Mouse (Mus musculus) left cerebral cortex, postnatal 36 days (tissue): ENCODE measurements around the gene Bace1. TPM values are rescaled to one million over a fixed set of nuclear protein-coding genes. Genes with fewer than 3 reads are reported as not detected.

Experiments used
- DNase-seq, 2 experiments: peaks; one replicate each; pipeline ENCODE4 v3.0.0; 2021 to 2022; ENCODE audit warnings: low spot score in 2 of 2, mixed read lengths in 1 of 2
- intact Hi-C: fragments of 180-260 bp; cut with DNase I; formaldehyde crosslinking; loops from one replicate; pipeline ENCODE4 v1.15.1; 2025
- total RNA-seq, 2 experiments: library from RNA; stranded (reverse); gene quantifications; 2 replicates each; pipeline ENCODE4 v1.2.3; 2021

Gene Bace1
- total RNA-seq: 10 to 100 TPM; 88.4 to 89.3 TPM

GRCm38 (mm10) chr9:45838434-45839138 lies at the start of gene Bace1:
TSS of gene Bace1 (plus strand) at chr9:45838580.
- DNase-seq: peak; percentile 85 to 86
- intact Hi-C loops: loop anchor here (1.0 kb wide), 1 partner anchor 68 kb away; the partner anchor contains the start of genes Pcsk7 and Rnf214

DNA sequence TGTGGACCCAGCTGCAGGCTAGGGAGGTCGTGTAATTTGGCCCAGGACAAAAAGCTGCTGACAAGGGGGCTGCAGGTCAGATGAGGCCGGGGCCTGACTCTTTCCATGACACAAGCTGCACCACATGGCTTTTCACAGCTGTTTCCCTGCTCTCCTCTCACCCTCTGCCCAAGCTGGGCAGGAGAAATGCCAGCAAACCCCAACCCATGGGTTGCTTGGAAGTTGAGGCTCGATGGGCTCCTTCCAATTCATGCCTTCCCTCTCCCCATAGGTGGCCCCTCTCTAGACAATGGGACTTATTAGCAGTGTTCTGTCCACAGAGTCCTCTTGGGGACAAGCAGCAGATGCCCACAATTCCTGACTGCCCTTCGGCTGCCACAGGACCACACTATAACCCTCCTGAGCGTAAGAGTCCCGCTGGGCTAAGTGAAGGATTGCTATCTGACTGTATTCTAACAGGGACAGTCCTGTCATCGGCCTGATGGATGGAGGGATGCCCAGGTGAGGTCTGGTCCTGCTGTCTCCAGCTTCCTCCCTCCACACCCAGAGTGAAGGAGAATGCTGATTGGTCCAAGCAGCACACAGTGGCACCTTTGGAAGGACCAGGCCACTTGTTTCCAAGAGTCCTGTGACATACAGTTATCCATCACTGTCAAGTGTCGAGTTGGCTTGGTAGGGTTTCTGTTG lies 46.8 kb upstream of the Bace1 start:
- intact Hi-C loops: no loop called here
- DNase-seq: no peak

- no peak for DNase-seq
- intact Hi-C loops: no loop called here
These were observed 46.1 kb upstream of the Bace1 start for GRCm38 (mm10) chr9:45792235-45792634.

DNA sequence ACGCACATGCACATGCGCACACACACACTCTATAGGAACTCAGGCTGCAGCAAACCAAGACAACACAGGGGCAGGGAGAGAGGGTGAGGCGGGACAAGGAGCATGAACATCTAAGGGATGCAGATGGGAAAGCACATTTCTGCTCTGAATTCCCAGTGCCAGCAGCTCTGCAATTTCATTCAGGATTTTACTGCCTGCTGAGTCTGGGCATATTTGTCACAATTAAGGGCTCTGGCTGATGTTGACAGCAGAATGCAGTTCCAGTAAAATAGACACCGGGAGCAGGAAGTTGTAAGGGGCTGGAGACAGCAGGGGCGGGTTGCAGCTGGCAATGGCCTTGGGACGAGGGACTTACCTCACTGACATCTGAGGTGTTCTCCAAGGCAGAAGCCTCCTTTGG lies 44.7 kb upstream of the Bace1 start:
- no peak for DNase-seq
- intact Hi-C loops: no loop called here

DNA sequence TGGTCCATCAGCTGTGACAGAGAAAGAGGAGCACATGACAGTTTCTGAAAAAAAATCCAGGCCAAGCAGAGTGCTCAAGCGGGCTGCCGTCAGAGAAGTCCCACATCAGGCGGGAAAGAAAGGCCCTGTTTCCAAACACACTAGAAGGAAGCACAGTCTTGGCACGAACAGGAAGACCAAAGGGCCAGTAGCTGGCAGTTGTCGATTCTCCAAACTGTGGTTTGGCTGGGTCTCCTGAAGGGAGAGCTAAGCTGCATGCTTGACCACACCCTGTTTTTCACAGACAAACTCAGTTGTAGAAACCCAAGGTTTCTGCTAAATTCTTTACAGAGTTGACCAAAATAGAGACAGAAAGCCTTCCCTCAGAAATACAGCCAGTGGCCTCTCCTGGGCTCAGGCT lies 42.7 kb upstream of the Bace1 start:
- intact Hi-C loops: no loop called here

GRCm38 (mm10) chr9:45797271-45797670 lies 41.1 kb upstream of the Bace1 start:
- no peak for DNase-seq
- intact Hi-C loops: no loop called here

More for the DNA sequence above, 42.7 kb upstream of the Bace1 start:
- no peak for DNase-seq

DNA sequence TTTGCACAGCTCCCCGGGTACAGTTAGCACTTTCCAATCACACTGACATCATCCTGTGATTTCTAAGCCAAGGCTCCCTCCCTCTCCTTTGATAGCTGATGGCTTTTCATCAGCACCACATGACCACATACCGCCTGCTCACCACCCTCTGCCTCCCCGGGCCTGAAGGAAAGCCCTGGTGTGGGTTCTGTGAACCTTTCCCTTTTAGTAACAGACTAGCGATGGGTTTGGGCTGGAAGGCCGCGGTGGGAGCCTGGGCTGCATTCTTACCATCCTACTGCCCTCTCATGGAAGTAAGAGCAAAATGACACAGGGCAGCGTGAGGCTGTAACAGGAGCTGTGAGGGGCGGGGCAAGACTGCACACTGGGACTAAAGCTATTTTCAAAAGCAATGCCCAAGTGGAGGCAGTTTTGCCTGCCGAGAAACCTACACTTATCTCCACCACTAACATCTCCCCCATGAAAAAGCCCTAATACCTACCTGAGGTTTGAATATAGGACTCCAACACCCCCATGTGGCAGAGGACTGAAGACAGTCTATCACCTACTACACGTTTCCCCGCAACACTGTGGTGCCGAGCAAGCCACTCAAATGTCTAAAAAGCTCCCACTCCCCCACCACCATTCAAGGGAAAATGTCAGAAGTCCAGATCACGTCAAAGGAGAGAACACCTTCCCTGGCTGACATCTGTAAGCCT lies 39.8 kb upstream of the Bace1 start:
- intact Hi-C loops: no loop called here
- peak in 1 of 2 experiments; percentile 23 for DNase-seq

GRCm38 (mm10) chr9:45799402-45799801 lies 39.0 kb upstream of the Bace1 start:
- intact Hi-C loops: no loop called here
- DNase-seq: no peak

GRCm38 (mm10) chr9:45803070-45803774 lies 35.2 kb upstream of the Bace1 start:
- intact Hi-C loops: no loop called here
- DNase-seq: no peak

DNA sequence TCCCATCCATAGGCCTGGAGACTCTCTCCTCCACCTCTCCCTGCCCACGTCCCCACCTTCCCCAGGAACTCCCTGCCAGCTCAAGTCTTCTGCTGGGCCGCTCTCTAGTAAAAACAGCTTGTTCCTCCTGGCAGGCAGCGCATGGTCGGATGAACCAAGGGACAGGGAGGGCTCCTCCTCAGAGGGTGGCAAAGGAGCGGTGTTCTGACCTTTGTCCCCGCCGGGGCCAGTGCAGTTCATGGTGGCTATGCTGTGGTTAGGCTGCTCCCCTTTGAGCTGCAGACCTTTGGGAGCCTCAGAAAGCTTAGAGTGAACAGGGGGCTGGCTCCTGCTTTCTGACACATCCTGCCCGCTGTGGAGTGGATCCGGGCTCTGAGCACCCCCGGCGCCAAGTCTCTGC lies 31.5 kb upstream of the Bace1 start:
- DNase-seq: no peak
- intact Hi-C loops: no loop called here

DNA sequence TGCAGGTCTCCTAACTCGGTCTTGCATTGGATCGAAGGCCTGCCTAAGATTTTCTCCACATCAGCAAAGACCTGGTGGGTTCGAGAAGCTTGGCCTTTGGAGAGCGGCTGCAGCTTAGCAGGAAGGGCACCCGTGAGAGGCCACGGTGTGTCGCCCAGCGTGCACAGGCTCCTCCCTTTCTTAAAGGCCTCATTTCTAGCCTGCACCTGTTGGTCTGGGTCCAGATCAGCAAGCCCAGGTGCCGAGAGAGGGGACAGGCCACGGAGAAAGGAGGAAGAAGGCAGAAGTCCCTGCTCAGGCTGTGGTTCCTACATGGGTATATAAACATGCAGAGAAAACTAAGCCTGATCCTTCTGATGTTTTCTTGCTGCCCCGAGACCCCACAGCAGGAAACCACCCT lies 31.0 kb upstream of the Bace1 start:
- DNase-seq: no peak
- intact Hi-C loops: no loop called here

GRCm38 (mm10) chr9:45807761-45808160 lies 30.6 kb upstream of the Bace1 start:
- intact Hi-C loops: no loop called here
- DNase-seq: no peak

GRCm38 (mm10) chr9:45811946-45812345 lies 26.4 kb upstream of the Bace1 start:
- intact Hi-C loops: no loop called here
- no peak for DNase-seq

- DNase-seq: peak; percentile 34 to 43
These were observed 23.3 kb upstream of the Bace1 start for GRCm38 (mm10) chr9:45815113-45815512.

GRCm38 (mm10) chr9:45815525-45815924 lies 22.9 kb upstream of the Bace1 start:
- intact Hi-C loops: no loop called here
- no peak for DNase-seq

More at GRCm38 (mm10) chr9:45815113-45815512, 23.3 kb upstream of the Bace1 start:
- intact Hi-C loops: no loop called here

DNA sequence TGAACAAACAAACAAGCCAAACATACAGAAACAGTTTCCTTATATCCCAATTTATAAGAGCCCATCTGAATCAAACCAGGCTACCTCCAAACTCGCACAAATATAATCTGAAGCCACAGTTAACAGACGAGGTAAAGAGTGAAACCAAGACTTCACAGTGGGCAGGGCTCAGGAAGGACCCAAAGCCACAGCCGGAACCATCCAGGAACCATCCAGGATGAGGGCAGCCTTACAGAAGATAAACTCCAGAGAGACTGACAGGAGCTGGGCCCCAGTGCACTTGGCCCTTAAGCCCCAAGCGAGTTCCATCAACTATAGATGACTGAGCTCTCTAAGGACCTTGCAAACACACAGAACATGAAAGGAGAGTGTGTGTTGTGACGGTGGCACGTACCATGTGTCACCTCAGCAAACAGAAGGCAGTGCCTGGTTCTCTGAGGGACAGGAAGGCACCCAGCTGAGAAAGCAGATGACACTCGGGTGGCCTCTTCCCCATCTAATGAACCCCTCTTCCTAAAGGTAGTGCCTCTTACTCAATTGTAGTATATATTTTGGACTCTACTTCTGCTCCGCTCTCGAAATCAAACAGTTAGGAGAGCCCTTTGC lies 19.9 kb upstream of the Bace1 start:
- intact Hi-C loops: no loop called here
- no peak for DNase-seq

DNA sequence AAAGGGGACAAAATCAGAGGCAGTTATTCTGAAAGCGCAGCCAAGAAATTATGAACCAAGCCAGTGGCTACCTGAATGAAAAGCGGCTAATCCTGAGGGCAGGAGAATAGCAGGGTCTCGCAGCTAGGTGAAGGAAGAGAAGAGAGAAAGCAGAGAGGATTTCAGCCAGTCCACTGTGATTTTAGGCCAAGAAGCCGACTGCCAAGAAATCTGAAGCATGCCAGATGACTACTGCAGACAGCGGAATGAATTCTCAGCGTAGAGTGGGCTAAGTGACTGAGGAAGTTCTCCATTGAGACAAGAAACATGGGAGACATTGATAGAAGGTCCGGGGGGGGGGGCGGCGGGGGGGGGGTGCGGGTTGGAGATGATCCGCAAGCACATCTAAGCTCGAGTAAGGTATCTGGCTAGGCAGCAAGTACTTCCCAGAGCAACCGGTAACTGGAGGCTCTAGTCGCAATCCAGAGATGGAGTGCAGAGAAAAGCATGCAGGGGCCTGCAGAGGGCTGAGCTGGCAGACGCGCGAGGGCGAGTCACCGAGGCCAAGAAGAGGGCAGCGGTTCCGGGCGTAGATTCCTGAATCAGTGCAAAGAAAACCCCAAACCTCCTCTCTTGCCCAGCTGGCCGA lies 10.6 kb upstream of the Bace1 start:
- intact Hi-C loops: loop anchor here (5.0 kb wide), 1 partner anchor 415 kb away; no protein-coding TSS in a partner anchor
- DNase-seq: no peak

DNA sequence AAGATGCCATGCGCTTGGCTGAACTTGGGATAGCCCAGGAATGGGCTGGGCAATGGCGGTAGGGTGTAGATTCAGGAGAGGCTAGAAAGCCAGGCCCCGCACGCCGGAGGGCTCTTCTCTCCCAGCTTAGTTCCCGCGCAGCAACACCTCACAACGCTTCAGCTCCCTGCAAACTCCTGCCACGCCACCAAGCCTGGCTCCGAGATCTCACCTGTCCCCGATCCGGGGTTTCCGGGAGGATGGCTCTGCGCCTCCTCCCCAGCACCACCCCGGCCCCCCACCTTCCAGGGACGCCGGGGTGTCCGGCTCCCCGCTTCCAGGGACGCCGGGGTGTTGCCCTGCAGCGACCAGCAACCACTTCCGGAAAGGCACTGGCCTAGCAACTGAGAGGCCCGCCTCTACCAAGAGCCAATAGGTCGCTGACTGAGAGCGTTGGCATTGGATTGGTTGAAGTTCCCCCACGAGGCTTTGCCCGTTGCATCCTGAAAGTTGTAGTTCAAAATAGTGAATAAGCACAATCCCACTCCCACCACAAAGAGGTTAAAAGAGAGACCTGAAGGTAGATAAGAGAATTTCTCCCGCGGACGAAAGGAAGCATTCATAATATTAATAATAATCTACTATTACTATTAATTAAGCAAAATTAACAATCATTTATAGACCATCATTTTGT lies 10.0 kb upstream of the Bace1 start, which contains the start of gene Cep164:
TSS of gene Cep164 (minus strand) at position 401 of the 673 bp plus-strand sequence.
- peak; percentile 86 to 88 for DNase-seq
- intact Hi-C loops: loop anchor here (5.0 kb wide), 1 partner anchor 416 kb away; no protein-coding TSS in a partner anchor
